Mouse (Mus musculus) cerebellum, postnatal 14 days (tissue): ENCODE measurements around the gene 2010300C02Rik.
A peak's percentile ranks its signal among the peaks of the same experiment; 100 is the strongest.
"Not testable (repeated sequence)": the region's sequence is repeated elsewhere in the genome, so short reads cannot be mapped to it uniquely, and the experiment has no call there.

Source experiments
- DNase-seq, 2 experiments: peaks; one replicate each; pipeline ENCODE4 v3.0.0; 2021; ENCODE audit warnings: mixed read lengths in 2 of 2

2010300C02Rik gene

GRCm38 (mm10) chr1:37719761-37720640 is at the start of gene 2010300C02Rik:
2010300C02Rik (minus strand) TSS chr1:37720085.
- DNase-seq: peak; percentile 84 to 90

GRCm38 (mm10) chr1:37759407-37759806 is 39.5 kb upstream of the 2010300C02Rik start:
- peak in 1 of 2 experiments; percentile 13 for DNase-seq

GRCm38 (mm10) chr1:37744650-37745259 is 24.9 kb upstream of the 2010300C02Rik start:
- peak; percentile 39 to 43 for DNase-seq

GRCm38 (mm10) chr1:37742602-37743270 is 22.9 kb upstream of the 2010300C02Rik start:
- no peak for DNase-seq

- DNase-seq: no peak
These were observed 22.2 kb upstream of the 2010300C02Rik start for GRCm38 (mm10) chr1:37742126-37742525.

- DNase-seq: no peak
These were observed 20.4 kb upstream of the 2010300C02Rik start for GRCm38 (mm10) chr1:37740161-37740802.

GRCm38 (mm10) chr1:37738895-37739294 is 19.0 kb upstream of the 2010300C02Rik start:
- no peak for DNase-seq

- no peak for DNase-seq
These were observed 17.2 kb upstream of the 2010300C02Rik start for GRCm38 (mm10) chr1:37737045-37737444.

GRCm38 (mm10) chr1:37735932-37736331 is 16.0 kb upstream of the 2010300C02Rik start:
- DNase-seq: no peak

- no peak for DNase-seq
These were observed 15.0 kb upstream of the 2010300C02Rik start for GRCm38 (mm10) chr1:37734841-37735240.

GRCm38 (mm10) chr1:37729353-37729752 is 9.5 kb upstream of the 2010300C02Rik start:
- no peak for DNase-seq

- DNase-seq: no peak
These were observed 8.2 kb upstream of the 2010300C02Rik start for GRCm38 (mm10) chr1:37728053-37728452.

- DNase-seq: no peak
These were observed 7.3 kb upstream of the 2010300C02Rik start for GRCm38 (mm10) chr1:37727186-37727585.

GRCm38 (mm10) chr1:37726426-37726825 is 6.5 kb upstream of the 2010300C02Rik start:
- DNase-seq: no peak

- DNase-seq: no peak
These were observed 6.0 kb upstream of the 2010300C02Rik start for GRCm38 (mm10) chr1:37725880-37726279.

GRCm38 (mm10) chr1:37721092-37721491 is 1.2 kb upstream of the 2010300C02Rik start:
- DNase-seq: no peak

GRCm38 (mm10) chr1:37719030-37719723 is 708 bp downstream of the 2010300C02Rik start:
- DNase-seq: peak; percentile 42 to 57

- DNase-seq: no peak
These were observed 1.4 kb downstream of the 2010300C02Rik start for GRCm38 (mm10) chr1:37718516-37718915.

- no peak for DNase-seq
These were observed 2.3 kb downstream of the 2010300C02Rik start for GRCm38 (mm10) chr1:37717415-37718195.

GRCm38 (mm10) chr1:37712357-37712737 is 7.5 kb downstream of the 2010300C02Rik start:
- not testable (repeated sequence) for DNase-seq

GRCm38 (mm10) chr1:37711596-37712356 is 8.1 kb downstream of the 2010300C02Rik start:
- DNase-seq: no peak
